Mouse (Mus musculus) ZHBTc4 (cell line): ENCODE measurements around the gene Cdkn2aipnl.
A peak's percentile ranks its signal among the peaks of the same experiment; 100 is the strongest.

Source experiments
- DNase-seq: peaks from one replicate; pipeline ENCODE4 v3.0.0-alpha.2; 2011; ENCODE audit warnings: low read depth, low spot score

The Cdkn2aipnl gene

DNA sequence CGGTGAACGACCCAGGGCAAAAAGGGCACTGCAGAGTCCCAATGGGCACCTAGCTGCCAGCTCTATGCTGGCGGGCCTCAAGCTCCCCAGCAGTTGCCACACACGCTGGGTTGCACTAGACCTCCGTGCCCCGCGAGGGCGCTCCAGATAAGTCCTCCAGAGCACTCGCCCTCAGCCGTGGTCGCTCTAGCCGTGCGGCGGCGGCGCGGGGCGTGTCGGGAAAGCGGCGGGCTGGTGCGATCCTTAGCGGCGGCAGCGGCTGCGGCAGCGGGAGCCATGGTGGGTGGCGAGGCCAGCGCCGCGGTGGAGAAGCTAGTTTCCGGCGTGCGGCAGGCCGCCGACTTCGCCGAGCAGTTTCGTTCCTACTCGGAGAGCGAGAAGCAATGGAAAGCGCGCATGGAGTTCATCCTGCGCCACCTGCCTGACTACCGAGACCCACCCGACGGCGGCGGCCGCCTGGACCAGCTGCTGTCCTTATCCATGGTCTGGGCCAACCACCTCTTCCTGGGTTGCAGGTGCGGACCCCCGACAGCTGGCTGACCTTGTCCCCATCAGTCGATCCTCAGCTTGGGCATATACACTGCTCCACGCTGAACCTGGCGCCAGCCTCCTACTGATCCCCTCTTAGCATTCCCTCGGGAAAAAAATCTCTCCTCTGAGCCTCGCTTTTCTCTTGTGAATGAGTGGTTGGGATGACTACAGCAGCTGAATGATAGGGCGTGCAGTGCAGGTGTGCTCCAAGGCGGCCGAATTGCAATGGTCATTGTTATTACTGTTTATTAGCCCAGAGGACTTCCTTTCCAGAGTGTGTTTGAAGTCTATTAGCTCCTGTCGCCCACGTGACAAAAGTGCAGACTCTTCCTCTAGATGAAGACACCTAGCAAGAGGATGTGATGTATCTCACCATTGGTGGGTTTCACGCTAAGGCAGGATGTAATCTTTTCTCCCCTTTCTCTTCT is at the start of gene Cdkn2aipnl:
Gene Cdkn2aipnl (plus strand): TSS at position 219 of the 959 bp plus-strand sequence.
- peak; percentile 97 for DNase-seq

DNA sequence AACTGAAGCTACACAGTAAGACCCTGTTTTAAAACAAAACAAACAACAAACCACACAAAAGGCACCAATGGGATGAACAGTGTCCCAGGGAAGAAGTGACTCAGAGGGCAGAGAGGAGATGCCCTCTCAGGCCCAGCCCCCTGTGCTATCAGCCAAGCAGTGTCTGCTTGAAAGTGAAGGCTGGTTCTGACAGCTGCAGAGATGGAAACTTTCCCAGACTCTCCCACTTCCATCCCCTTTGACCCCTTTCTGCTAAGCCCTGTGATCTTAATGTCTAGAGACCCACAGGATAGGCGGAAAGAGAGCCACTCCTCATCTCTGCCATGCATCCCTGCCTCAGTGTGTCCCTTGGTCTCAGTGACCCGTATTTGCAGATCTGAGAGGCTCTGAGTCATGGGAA is 49.5 kb upstream of the Cdkn2aipnl start:
- DNase-seq, result no peak

DNA sequence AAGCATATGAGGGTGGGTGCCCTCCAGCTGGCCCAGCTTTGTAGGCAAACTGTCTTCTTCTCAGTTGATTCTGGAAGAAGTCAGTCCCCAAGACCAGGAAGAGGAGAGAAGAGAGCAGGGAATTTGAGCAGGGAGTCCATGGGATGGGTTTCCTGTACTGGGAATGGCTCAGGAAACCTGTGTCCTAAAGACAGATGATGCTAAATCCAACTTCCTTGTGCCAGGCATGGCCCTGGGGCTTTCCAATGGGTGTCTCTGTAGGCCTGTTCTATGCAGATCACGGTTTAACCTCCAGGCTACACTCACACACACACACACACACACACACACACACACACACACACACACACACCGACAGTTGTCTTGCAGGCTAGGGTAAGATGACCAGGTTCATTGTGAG is 48.9 kb upstream of the Cdkn2aipnl start:
- no peak for DNase-seq

DNA sequence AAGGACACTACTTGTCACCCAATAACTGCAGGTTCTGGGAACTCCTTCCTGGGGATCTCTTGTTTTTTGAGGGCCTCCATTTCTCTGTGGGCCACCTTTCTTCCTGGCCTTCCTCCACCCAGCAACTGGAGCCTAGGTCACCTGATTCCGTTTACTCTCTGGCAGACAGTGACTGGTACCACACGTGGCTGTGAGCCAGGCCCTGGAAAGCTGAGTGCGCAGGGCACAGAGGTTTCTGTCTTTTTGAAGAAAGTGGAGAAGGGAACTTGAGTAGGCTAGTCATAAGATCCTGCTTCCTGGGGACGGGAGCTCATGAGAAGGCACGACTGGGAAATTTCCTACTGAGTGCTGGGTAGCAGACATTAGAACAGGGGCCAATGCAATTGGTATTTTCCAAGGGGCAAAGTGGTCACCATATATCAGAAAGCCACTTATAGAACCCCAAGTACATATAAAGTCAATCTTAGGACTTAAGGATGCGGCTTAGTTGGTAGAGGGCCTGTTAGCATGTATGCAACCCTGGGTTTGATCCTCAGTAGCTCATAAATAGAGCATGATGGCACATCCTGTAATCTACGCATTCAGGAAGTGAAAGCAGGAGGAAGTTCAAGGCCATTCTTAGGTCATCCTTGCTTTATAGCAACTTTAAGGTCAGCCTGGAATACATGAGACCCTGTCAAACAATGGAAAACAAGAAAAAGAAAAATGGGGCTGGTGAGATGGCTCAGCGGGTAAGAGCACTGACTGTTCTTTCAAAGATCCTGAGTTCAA is 45.9 kb upstream of the Cdkn2aipnl start:
- DNase-seq, result no peak

GRCm38 (mm10) chr11:51922421-51922841 is 45.0 kb upstream of the Cdkn2aipnl start:
- no peak for DNase-seq

GRCm38 (mm10) chr11:51925595-51925994 is 41.9 kb upstream of the Cdkn2aipnl start:
- no peak for DNase-seq

DNA sequence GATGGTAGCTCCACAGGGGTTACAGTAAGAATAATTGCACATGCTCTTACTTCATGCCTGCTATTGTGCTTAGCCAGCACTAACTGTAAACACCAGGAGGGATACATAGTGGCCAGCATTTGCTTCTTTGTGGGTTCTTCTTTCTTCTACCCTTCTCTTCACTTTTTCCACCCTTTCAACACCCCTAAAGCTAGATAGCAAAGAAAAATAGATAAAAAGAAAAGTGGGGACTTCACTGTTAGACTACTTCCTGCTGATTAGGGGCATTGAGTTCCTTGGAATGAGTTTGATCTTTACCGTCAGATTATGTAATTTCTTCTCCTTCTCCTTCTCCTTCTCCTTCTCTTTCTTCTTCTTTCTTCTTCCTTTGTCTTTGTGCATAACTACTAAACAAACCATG is 41.1 kb upstream of the Cdkn2aipnl start:
- no peak for DNase-seq

- DNase-seq, result no peak
Measured at GRCm38 (mm10) chr11:51927106-51927505, 40.4 kb upstream of the Cdkn2aipnl start.

DNA sequence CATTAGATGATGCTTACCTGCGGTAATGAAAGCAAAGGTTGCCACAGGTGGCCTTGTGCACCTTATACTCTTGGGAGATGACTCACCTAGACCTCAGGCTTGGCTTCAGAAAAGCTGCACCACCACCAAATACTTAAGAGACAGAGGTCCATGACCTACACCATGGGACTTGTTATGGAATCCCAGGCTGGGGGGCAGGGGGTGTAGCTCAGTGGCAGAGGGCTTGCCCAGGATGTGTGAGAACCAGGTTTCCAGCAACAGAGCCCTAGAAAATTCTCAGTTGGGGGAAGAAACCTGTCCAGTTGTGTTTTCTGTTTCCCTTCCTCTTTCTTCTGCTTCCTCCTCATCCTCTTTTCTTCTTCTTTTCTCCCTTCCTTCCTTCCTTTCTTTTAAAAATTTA is 36.3 kb upstream of the Cdkn2aipnl start:
- no peak for DNase-seq

DNA sequence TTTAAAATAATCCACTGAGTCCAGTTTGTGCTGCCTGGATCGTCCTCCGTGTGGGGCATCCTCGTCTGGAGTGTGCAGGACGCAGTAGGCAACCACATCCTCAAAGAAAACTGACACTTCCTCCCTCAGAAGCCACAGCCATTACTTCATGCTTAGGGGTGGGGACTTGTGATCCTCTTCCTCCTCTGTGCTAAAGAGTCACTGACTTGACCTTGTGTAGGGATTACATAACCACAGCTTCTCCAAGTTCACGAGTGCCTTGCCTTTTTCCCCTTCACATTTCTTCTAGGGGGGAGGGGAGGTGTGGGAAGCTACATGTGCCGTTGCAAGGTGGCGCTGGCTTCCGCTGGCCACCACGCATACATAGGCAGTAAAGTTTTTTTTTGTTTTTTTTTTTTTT is 35.7 kb upstream of the Cdkn2aipnl start:
- DNase-seq, result peak; percentile 18

DNA sequence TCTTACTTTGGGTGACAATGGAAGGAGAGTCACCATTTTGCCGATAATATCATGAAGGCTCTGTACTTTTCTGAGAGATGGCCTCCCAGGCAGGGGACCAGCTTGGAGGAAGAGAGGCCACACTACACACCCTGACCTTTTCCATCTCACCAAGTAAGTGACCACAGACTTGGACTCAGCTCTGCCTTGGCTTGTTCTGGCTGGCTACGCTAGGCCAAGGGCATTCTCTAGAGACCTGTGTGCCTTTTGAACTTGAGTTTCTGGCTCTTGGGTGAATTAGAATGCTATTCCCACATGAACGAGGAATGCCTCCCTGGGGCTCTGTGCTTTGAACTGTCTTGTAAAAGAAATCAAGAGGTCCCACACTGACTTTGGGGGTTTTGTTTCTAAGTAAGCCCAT is 33.2 kb upstream of the Cdkn2aipnl start:
- no peak for DNase-seq

- peak; percentile 23 for DNase-seq
Measured at GRCm38 (mm10) chr11:51935636-51936434, 31.6 kb upstream of the Cdkn2aipnl start.

DNA sequence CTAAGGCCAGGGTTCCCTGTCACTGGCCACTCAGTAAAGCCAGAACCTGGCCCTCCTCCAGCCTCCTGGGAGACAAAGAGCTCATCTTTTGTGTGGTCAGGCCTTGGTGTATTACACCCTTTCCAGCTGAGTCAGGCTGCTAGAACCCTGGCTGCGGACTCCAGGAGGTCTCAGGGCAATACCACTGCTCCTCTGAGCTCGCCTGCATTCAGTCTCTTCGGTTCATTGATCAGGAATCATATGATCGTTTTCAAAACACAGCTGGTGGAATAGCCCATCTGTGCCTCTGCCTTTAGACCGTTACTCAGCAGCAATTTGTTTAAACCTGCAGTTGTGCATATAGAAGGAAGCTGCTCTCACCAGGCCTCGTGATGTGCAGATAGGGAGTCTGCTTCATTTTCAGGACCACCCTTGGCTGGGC is 30.1 kb upstream of the Cdkn2aipnl start:
- DNase-seq, result no peak

- no peak for DNase-seq
Measured at GRCm38 (mm10) chr11:51938817-51939589, 28.5 kb upstream of the Cdkn2aipnl start.

- no peak for DNase-seq
Measured at GRCm38 (mm10) chr11:51939590-51939955, 27.9 kb upstream of the Cdkn2aipnl start.

DNA sequence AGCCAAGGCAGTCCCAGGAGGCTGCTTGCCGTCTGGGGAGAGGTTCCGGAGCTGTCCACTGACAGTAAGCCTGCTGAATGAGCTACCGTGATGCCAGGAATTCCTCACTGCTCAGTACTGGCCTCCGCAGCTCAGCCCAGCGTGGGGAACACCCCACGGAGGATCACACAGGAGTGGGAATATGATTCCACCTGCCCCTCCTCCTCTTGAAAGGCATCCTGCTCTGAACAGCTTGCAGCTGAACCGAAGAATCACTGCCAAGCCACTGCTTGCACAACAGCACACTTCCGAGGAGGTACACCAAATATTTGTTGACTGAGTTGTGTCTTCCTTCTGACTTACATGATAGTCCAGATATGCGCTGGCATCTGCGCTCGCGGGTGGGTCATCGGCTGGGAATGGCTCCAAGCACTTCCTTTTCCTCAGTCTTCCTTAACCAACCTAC is 26.9 kb upstream of the Cdkn2aipnl start:
- DNase-seq, result no peak

GRCm38 (mm10) chr11:51942602-51943499 is 24.6 kb upstream of the Cdkn2aipnl start:
- DNase-seq, result no peak

- no peak for DNase-seq
Measured at GRCm38 (mm10) chr11:51943500-51943841, 24.0 kb upstream of the Cdkn2aipnl start.

DNA sequence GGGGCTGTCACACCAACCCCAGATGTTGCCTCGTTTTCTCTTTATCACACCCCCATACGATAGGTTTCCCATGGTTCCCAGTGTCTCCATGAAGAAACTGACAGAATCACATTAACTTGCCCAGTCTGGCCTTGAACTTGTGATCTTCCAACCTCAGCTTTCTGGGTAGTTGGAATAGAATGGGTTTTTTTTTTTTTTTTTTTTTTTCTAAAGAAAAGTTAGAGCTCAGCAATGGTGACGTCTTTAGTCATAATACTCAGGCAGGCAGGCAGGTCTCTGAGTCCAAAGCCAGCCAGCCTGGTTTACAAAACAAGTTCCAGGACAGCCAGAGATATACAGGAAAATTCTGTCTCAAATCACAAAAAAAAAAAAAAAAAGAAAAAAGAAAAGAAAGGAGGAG is 23.2 kb upstream of the Cdkn2aipnl start:
- no peak for DNase-seq

DNA sequence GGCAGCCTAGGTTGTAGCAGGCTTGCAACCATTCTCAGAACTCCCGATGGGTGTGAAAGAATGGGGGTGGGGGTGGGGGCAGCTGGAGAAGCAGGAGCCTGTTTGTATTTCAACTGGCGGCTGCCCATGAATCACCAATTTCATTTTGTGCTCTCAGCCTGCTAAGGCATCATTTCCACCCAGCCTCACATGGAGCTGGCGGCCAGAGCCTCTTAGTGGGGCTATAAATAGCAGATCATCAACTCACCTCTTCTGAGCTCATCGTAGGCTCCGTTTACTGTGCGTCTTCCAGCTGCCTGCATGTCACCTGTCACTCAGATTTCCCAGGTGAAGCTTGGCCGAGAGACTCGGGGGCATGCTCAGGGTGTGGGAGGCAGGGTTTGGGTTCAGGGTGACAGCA is 21.9 kb upstream of the Cdkn2aipnl start:
- no peak for DNase-seq
